Mouse (Mus musculus) spleen, postnatal 10 days (tissue): Measurements from ENCODE around the gene Ppp1r13b.

ENCODE experiments used
- DNase-seq, 2 experiments: peaks; one replicate each; pipeline ENCODE4 v3.0.0; 2021 to 2022; ENCODE audit warnings: low spot score in 2 of 2

Ppp1r13b gene

DNA sequence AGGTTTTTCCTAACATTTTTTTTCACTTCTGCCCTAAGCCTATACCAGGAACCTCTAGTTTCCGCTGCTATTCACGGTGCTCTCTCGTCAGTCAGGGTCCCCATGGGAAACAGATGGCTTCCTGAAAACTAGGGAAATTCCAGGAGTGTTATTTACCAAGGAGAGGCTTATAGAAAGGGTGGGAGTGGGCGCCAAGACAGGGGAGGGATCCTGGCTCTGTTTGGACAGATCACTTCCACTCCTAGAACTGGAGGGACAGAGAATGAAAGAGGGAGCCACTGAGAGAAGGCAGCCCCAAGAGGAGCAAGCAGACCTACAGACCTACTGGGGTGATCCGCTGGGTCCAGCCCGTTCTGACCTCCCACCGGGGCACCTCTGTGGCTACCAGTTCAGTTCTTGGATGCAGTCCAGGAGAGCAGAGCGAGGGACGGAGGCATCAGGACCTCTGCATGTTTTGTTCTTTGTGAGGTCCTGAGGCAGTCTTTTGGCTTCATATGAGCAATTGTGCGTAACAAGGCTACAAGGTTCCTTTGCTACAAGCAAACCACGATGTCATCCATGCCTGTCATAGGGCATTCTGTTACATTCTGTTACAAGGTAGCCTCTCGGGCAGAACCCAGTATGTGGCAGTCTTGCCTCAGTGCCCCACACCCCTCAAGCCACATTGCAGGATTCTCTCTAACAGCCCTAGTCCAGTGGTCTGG, 8.8 kb upstream of the Ppp1r13b start:
- DNase-seq: no peak

DNA sequence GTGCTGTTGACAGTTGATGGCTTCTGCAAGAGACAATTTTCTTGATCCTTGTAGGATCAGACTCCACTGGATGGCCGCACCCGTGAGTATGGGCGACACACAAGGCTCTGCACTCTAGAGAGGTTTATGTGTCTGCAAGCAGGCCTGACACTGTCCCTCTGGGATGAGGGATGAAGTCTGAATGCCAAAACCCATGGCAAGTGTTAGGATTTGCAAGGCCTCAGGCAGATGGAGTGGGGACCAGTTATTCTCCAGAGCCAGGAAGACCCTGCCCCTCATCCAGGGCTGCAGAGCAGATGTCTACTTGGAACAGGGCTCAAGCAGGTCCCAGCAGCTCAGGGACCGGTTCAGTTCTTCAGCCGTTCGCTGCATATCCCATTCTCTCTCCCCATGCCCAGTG, 7.9 kb upstream of the Ppp1r13b start:
- peak in 1 of 2 experiments; percentile 8 for DNase-seq

DNA sequence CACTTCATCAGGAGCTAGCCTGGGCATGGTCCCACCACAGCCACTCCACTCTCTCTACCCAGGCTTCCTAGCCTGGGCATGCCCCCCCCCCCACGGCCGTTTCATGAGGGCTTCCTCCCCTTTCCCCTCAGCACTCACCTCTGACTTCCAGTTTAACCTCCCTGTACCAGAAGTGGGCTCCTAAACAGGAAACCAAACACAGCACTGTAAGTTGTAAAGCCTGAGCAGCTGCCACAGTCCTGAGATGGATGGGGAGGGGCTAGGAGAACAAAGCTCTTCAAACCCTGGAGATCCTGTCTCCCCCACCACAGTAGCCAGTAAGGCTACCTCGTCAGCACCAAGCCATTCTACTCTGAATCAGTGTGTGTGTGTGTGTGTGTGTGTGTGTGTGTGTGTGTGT, 6.1 kb upstream of the Ppp1r13b start:
- DNase-seq: peak in 1 of 2 experiments; percentile 11

DNA sequence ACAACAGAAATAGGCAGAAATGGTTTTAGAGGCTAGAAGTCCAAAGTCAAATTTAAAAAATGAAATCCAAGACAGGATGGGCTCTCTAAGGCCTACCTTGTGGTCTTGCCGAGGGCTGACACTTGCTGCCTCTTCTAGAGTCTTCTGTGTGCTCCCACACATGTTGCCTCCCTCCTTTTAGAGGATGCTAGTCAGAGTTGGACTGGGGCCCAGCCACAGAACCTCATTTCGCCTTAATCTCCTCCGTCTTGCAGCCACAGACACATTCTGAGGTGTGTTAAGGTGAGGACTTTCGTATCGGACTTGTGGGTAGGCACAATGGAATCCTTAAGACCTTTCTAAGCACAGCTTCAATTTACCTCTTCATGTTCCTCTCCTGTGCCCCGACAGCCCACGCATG, 4.9 kb upstream of the Ppp1r13b start:
- DNase-seq: peak in 1 of 2 experiments; percentile 13

DNA sequence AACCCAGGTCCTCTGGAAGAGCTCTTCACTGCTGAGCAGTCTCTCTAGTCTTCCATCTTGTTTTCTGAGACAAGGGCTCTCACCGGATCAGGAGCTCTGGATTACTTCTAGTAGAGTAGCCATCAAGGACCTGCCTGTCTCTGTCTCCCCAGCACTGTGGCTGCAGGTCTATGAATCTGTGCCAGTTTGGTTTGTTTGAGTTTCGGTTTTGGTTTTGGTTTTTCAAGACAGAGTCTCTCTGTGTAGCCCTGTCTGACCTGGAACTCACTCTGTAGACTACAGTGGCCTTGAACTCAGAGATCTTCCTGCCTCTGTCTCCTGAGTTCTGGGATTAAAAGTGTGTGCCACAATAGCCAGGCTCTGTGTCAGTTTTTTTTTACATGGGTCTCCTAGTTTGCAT, 3.9 kb upstream of the Ppp1r13b start:
- DNase-seq: peak in 1 of 2 experiments; percentile 8

DNA sequence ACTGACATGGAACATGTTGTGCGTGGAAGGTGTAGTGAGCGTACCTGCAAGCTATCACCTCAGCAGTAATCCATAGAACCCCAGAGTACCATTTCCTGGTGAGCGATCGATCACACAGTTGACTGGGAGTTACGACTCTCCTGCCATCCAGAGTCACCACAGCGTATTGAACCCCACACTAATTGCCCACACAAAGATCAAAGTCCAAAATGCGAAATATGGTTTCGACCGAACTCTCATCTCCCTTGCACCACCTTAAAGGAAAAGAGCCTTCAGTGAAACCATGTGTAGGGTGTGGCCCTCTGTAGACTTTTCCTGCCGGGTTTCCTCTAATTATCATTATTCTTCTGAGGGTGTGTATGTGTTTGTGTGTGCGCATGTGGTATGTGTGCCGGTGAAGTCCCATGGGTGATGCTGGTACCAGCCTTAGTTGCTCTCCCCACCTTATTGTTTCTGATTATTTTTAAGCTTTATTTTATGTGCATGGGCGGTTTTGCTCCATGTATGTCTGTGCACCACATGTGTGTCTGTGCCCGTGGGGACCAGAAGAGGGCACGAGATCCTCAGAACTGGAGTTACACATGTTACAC, 3.4 kb upstream of the Ppp1r13b start:
- DNase-seq: no peak

DNA sequence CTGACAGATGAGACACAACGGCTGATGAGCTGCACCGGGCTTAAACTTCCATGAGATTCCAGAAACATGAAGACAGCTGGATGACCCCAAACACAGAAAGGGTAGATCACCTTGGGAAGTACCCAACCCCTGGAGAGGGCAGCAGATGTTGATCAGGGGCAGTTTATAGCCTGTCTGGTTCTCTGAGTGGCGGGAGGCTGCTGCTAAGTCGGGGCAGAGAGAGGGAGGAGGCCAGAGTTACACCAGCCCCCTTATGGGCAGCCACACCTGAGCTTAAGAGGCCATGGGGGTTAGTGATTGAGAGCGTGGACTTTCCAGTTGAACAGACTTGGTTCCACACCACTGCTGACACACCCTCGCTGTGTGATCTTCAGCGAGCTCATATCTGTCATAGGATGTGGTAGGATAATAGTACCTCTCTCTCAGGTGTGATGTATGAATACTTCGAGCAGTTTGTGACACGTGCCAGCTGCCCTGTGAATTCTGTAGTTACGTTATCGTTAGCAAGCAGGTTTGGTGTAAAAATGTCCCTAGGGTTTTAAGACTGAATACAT, 1.2 kb upstream of the Ppp1r13b start:
- DNase-seq: peak in 1 of 2 experiments; percentile 29

DNA sequence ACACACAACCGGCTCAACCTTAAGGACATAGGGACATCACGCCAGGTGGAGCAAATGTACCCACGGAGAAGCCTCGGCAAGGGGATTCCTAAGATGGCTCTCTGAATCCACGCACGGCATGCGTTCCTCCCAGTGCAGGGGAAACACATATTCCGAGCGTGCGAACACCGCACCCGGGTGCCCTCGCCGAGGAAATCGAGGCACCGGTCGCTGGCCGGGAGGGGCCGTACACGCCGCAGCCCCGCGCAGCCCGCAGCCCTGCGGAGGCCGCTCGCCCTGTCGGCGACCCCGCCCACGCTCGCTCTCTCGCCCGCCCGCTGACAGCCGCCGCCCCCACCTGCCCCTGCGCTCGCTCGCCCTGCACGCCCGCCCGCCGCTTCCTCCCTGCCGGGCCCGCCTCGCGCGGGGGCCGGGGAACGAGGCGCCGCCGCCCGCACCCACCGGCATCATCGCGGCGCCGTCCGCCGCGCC, 454 bp downstream of the Ppp1r13b start:
- DNase-seq: peak; percentile 70 to 84

DNA sequence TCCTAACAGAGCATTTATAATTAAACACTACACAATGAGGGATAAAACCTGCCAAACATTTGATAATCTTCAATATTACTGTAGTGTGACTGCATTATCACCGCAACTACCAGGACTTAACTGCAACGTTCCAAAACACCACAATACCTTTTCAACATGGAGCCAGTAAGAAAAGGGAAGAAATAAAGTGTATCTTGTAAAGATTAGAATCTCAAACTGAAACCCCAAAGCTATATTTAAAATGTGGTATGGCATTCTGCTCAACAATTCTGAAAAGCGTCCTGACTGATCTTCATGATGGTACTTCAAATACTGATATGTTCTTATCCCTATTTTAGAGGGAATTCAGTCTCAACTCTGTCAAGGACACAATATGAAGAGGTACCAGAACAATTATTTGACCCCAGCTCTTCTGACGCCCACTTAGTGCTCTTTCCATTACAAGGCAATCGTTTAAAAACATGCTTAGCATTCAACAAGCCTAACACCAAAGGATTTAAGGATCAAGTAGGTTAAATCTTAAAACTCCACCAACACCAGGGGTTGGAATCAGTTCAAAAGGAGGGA, 1.5 kb downstream of the Ppp1r13b start:
- no peak for DNase-seq

DNA sequence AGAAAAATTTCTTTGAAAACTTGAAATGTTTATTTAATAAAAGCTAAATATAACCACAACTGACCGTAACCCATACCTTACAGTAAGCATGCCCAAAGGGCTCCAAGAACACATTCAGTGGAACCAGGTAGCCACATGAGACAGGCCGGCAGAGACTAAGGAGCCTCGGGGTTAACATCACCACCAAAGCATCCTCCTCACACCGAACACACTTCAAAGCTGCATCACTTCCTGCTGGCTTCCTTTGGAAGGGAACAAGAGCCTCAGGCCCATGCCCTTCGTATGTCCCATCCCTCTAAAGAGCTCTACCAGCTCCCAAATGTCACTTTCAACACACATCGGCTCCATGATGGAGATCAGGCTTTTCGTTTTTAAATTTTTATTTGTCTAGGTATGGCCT, 5.4 kb downstream of the Ppp1r13b start:
- DNase-seq: no peak

DNA sequence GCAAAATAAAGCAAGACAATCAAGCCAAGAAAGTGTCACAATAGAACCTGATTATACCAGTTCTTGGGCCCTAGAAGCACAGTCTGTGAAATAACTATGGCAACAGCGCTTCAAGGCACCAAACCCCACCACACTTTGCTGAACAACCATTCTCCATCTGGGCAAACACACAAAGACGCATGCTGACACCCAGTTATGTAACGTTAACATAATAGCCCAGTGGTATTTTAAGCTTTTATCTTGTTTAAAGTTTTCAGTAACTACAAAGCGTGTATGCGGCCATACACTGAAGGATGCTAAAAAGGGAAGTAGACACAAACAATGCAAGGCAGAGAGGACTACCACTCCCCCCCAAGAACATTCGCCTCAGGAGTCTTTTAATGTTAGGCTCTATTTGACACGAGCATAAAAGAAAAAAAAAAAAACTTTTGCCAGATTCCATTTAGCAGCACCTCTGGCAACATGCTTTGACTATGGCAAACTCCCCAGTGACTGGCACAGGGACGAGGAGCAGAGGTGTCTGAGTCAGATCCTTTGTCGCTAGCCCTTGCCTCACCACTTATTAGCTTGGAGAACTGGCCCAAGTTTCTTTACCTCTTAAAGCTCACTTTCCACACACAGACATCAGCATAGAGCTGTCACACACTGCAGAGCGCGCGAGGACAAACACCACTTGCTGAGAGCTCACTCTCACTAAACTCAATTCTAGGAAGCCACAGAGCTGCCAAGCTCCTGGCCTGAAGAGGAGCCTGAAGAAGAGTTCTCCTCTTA, 6.6 kb downstream of the Ppp1r13b start:
- no peak for DNase-seq

DNA sequence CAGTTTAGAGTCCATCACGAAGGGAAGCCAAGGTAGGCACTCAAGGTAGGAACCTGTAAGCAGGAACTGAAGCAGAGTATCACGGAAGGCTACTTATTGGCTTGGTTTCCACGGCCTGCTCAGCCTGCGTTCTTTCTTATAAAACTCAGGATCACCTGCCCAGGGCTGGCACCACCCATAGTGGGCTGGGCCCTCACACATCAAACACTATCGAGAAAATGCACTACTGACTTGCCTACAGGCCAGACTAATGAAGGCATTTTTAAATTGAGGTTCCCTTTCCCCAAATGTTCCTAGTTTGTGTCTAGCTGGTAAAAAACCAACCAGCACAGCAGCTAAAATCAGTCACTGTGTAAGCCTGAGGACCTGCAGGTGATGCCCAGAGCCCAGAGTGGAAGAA, 8.3 kb downstream of the Ppp1r13b start:
- DNase-seq: no peak

DNA sequence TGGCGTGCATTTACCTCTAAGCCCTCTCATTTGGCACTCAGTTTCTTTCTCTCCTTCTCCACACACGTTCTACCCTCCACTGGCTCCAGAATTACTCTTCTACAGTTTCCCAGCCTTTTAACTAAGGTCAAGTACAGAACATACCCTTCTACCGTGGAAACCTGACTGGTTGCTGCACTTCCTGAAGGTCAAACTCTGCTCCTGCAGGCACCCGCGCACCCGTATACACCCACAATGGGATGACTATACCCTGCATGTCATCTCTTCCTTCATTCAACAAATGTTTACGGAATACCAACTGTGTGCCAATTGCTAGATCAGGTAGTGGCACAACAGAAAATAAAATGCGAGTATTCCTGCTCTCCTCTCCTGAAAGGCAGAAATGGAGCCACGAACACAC, 9.2 kb downstream of the Ppp1r13b start:
- DNase-seq: no peak

DNA sequence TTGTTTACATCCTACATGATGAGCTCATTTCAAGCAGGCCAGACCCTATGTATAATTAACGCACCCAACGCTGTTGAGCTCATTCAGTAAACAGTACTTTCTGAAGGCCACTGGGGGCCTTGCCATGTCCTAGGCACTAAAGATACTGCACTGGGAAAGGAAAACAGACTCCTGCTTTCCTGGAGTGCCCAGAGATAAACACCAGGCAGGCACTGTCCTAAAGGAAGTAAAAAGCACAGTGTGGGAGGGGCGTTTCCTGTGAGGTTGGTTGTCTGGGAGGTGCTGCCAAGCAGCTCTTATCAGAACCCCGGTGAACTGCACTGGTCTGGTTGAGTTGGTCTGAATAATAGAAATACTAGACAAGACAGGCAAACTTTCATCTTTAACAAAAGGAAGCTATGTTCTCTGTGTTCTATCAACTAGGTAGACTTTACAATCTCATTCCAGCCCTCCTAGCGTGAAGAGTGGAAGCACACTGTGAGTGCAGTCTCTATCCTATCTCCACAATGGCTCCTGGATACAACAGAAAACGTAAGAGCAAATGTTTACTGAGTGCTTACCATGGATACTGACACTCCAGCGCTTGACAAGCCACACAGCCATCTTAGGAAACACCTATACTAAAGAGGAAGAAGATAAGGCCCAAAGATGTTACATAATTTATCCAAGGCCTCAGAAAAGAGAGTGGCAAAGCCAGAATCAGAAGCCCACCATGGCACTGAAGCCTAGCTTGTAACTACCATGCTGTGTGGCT, 10.8 kb downstream of the Ppp1r13b start:
- peak in 1 of 2 experiments; percentile 60 for DNase-seq

DNA sequence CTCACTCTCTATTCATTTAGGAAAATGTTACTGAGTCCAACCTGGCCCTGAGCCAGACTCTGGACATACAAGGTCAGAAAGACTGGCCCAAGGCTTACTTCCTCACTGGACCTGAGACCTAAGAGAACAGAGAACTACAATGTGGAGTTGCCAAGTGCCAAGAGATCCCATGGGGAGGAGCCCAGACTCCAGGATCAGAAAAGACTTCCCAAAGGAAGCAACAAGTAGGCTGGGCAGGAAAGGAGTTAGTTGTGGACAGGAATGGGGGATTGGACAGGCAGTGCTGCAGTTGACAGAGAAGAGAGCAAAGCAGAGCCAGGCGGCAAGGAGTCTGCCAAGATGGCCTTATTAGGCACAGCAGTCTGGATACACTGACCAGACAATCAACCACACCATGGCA, 13.8 kb downstream of the Ppp1r13b start:
- DNase-seq: no peak

DNA sequence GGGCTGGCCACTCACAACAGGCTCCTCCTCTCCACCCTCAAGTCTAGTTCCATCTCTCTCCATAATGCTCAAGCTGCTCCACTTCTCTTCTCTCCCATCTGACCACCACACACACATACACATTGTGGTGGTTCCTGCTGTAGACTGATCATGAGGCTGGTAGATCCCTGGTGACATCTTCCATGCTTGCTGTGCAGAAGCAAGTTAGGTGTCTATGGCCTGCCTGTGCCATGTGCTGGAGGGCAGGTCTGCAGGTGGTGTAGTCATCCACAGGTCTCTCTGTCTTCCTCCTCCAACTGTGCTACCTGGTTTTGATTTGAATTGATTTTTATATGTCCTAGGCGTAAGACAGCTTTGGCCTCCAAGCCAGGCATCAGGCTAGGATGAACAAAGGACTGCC, 14.9 kb downstream of the Ppp1r13b start:
- no peak for DNase-seq

DNA sequence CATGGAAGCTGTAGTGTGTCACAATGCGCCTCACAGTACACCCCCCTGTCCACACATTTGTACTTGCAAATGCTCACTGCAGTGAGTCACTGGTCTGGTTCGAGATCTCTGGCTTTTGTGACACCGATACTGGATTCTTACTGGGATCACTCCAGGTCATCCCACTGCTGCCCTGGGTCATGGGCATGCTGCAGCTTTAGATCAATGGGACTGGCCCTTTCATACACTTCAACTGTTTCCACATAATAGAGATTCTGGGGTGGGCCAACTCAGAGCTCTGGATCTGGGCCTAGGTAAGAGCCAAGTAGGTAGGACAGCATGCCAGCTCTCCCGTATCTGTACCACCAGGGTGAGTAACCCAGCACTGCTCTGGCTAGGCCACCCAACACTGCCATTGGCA, 16.1 kb downstream of the Ppp1r13b start:
- no peak for DNase-seq

DNA sequence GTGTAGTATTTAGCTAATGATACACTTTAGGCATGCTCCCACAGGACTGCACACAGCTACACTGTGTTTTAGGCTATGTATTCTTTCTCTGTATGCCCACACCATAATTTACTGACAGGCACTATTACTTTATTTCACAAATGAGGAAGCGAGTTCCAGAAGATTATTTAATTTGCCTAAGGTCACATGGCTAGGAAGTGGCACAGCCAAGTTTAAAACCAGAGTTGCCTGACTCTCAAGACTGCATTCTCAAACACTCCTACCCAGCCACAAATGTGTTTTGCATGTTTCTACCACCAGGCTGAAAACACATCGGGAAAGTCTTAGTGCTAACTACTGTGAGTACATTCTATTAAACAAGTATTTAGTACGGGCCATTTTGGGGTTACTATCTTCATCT, 18.7 kb downstream of the Ppp1r13b start:
- no peak for DNase-seq

DNA sequence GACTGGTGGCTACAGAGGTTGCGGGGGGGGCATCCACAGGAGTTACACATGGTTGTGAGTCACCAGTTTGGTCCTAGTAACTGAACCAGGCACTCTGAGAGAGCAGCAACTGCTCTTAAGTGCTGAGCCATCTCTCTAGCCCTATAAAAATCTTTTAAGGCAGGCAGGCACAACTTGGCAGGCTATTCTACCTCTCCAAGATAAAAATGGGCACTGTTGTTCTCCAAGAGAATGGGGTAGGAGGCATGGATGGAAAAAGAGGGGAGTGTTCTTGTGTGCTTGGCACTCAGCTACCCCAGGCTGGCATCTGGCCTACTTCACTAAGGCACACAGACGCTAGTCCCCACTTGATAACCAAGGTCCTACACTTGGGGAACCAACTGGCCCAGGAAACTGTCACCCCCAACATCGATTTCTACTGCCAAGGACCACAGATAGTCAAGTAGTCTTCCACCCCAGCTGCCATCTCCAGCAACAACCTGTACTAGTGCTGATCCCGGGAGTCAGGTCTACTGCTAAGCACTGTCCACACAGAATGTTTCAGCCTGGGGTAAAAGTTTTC, 19.5 kb downstream of the Ppp1r13b start:
- DNase-seq: no peak

DNA sequence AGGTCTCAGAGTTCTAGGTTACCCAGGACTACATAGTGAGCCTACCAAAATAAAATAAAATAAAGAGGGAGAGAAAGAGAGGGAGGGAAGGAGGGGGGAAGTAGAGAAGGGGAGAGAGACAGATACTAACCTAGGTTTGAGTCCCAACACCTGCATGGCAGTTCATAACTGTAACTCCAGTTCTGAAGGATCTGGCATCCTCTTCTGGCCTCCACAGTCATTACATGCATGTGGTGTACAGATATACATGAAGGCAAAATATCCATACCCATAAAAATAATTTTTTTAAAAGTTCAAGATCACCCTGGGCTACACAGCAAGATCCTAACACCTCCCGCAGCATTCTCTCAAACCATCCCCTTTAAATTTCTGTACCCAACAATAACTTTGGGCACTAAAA, 20.9 kb downstream of the Ppp1r13b start:
- no peak for DNase-seq

DNA sequence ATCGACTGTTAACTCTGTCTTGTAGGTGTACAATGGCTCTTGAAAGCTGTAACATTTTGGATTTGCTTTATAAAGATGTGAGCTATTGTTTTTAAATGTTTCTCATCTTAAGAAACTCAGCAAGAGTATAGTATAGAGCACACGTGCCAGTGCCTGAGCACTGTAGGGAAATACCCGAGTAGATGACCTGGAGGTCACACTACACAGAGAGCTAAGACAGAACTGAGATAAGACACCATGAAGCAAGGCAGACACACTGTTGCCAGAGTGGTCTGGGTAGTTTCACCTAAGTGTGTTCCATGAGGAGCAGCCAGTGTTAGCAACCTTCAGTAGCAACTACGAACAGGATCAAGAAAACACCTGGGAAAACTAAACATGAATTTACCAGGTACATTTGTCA, 25.1 kb downstream of the Ppp1r13b start:
- no peak for DNase-seq
